In the genomic region with DNA sequence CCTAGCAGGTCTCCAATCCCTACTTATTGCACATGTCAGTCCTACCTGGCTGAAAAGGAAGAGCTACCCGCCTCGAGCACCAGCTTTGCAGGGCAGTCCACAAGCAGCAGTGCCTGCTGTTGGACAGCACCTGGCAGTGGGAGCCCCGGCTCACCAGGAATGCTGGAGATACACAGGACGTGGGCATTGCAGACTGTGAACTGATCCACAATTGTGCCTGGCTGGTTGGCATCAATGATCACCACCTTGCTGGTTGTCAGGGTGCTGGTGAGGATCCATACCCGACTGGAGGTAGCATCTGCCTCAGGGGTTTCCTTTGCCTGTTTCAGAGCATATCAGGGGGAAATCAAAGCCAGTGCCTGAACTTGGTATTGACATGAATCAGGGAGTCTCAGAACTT, we compare ENCODE assay signal across 12 mouse cellular contexts.
"Had no signal": no experiment of that assay in that cellular context is flagged by ENCODE, and none has a peak within 500 bp of the region (broad histone marks: within the 10 kb centered on the region; RNA-seq: fewer than 3 reads in every experiment).

No protein-coding gene starts in this region.

- H3K4me3 ChIP-seq: limb, embryonic 15.5 days; lung, embryonic 15.5 days; midbrain, embryonic 13.5 days; neural tube, embryonic 15.5 days had no signal

- ATAC-seq: midbrain, embryonic 13.5 days had no signal

- H3K27me3 ChIP-seq: limb, embryonic 15.5 days; lung, embryonic 15.5 days; midbrain, embryonic 13.5 days; neural tube, embryonic 15.5 days had no signal

- H3K4me2 ChIP-seq: limb, embryonic 15.5 days; lung, embryonic 15.5 days; midbrain, embryonic 13.5 days; neural tube, embryonic 15.5 days had no signal

- H3K9ac ChIP-seq: limb, embryonic 15.5 days; lung, embryonic 15.5 days; midbrain, embryonic 13.5 days; neural tube, embryonic 15.5 days had no signal

- H3K9me3 ChIP-seq: limb, embryonic 15.5 days; lung, embryonic 15.5 days; midbrain, embryonic 13.5 days; neural tube, embryonic 15.5 days had no signal

- DNase-seq: kidney, adult 11 months; kidney, adult 9 months; kidney, postnatal 36 days; layer of hippocampus, postnatal 36 days; right cerebral cortex, adult 18-20 months; right cerebral cortex, postnatal 25 days; thymus, postnatal 4 days had no signal

- H3K27ac ChIP-seq: kidney, postnatal 0 days; limb, embryonic 15.5 days; lung, embryonic 15.5 days; midbrain, embryonic 13.5 days; neural tube, embryonic 15.5 days had no signal
